Mouse (Mus musculus): Measurements from ENCODE around the gene Ntn3.

DNA sequence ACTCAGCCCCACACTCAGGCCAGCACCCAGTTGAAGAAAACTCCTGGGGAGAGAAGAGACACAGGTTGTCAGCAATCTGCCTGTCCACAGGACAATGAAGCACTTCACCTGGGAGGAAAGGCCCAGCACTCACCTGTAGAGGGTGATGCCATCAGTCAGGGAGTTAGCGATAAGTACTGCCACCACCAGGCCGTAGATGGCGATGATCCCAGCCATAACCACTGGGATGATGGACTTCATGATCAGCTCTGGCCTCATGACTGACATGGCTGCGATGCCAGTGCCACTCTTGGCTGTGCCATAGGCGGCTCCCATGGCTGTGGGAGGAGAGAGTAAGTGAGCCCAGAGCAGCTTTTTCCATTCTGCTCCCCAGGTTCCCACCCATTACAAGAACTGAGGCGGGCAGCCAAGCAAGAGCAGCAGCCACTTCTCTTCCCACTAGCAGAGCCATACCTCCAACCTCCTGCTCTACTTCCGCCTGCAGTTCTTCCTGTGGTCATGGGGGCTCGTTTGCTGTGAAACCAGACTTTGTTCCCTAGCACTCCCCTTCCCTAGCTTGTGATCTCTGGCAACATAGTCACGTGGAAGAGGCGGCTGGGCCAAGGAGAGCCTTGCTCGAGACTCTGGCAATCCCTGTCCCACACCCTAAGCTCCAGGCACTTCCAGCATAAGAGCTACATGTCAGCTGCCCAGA lies 44.6 kb downstream of the Ntn3 start:
- no peak for TF ChIP-seq CTCF (IDR thresholded peaks at IDR 0.05; ENCODE audit: extremely low read depth, insufficient read depth, insufficient read length, insufficient replicate concordance)
- TF ChIP-seq POLR2A (IDR thresholded peaks at IDR 0.05; ENCODE audit: low read depth, low read length) = no peak
